Mouse (Mus musculus): Measurements from ENCODE around the gene Rab40c. TPM values are rescaled to one million over a fixed set of nuclear protein-coding genes. Genes with fewer than 3 reads are reported as not detected.

The Rab40c gene
- total and polyA plus RNA-seq, 2 experiments = 6.1 to 24.1 TPM

DNA sequence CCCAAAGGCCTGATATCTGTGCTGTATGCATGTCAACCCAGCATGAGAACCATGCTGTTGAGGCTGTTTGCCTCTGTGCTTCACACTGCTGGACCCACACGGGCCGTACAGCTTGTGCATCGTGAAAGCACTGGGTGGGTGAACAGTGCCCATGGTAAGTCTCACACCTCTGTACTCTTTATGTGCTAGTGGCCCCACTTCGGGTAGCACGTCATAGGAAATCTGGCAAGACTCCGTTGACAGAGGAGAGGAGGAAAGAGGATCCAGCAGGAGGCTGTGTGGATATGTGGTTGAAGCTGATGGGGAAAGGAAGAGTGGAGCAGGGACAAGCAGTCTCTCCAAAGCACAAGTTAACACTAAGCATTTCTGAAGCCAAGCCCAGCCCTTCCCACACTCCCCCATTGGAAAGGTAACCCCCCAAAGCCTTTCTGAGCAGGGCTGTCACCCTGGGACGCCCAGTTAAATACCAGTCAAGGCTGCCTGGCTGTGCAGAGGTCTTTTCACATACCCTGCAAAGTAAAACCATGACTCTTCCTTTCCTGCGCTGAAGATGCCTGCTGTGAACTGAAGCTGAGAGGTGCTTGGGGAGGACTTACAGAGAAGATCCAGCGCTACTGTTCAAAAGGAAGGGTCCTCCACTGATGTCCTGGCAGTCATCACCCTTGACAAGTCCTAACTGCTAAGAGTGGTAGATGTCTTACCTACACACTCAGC is 1.3 kb downstream of the Rab40c start:
- Histone ChIP-seq H3K36me3 (ENCODE audit: control insufficient read depth, insufficient read depth, low read length) (no peaks in the 10 kb centered on the region), H3K4me1 (ENCODE audit: control insufficient read depth, insufficient read depth, low read length) (peaks cover 26% of the 10 kb centered on the region), H3K27me3 (ENCODE audit: control insufficient read depth, insufficient read depth, low read length) (no peaks in the 10 kb centered on the region), H3K27ac (replicated peaks; ENCODE audit: insufficient read depth, low read depth, low read length) (no peak overlapping the region), H3K79me2 (ENCODE audit: control insufficient read depth, insufficient read depth, low read length) (peaks cover 29% of the 10 kb centered on the region), H3K4me3 (ENCODE audit: insufficient read depth, low read depth, low read length) (peak overlapping the region; percentile 98), H3K9ac (ENCODE audit: low read depth, low read length) (peak overlapping the region; percentile 85)
- WGBS = 82% methylated on average over 9 of the region's 9 CpGs
- TF ChIP-seq POLR2A (IDR thresholded peaks at IDR 0.05; ENCODE audit: extremely low read depth, insufficient read depth, low read length) (no peak), CTCF (IDR thresholded peaks at IDR 0.05; ENCODE audit: low read depth, low read length) (no peak)
- no peak for DNase-seq (ENCODE audit: extremely low read depth, low read depth, low spot score)

DNA sequence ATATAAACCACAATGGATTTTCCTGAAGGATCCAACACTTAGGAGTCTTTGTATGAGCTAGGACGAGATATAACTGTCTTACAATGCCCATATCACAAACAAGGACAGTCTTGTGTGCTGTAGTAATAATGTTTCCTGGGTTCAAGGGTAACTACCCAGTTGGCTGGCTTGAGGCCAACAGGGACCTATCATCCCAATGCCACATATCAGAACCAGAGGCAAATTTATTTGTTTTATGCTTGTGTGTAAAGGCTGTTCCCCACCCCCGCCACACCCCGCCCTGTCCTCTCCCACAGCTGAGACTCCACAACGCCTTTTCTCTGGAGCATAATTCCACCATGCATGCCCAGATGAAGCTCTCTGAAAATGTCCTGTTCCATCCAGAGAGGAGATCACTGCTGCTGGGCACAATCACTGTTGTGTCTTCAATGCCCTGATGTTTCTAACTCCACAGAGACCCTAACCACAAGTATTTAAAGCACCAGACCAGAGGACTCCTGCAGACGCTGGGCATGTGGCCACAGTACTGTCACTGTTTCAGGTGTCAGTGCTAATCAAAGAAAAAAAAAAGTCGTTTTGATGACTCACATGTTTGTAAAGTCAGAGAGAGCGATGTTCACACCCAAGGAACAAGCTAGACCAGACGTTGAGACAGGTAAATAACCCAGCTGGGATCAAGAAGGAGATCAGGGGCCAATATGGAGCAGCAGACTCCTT is 2.4 kb downstream of the Rab40c start:
- Histone ChIP-seq H3K4me1 (ENCODE audit: control insufficient read depth, insufficient read depth, low read length) (peaks cover 27% of the 10 kb centered on the region), H3K4me3 (ENCODE audit: insufficient read depth, low read depth, low read length) (no peak overlapping the region), H3K27me3 (ENCODE audit: control insufficient read depth, insufficient read depth, low read length) (no peaks in the 10 kb centered on the region), H3K27ac (replicated peaks; ENCODE audit: insufficient read depth, low read depth, low read length) (no peak overlapping the region), H3K79me2 (ENCODE audit: control insufficient read depth, insufficient read depth, low read length) (peaks cover 29% of the 10 kb centered on the region), H3K36me3 (ENCODE audit: control insufficient read depth, insufficient read depth, low read length) (no peaks in the 10 kb centered on the region), H3K9ac (ENCODE audit: low read depth, low read length) (no peak overlapping the region)
- 45% methylated on average over 8 of the region's 8 CpGs for WGBS
- no peak for DNase-seq (ENCODE audit: extremely low read depth, low read depth, low spot score)
- TF ChIP-seq CTCF (IDR thresholded peaks at IDR 0.05; ENCODE audit: low read depth, low read length) (no peak), POLR2A (IDR thresholded peaks at IDR 0.05; ENCODE audit: extremely low read depth, insufficient read depth, low read length) (no peak)

DNA sequence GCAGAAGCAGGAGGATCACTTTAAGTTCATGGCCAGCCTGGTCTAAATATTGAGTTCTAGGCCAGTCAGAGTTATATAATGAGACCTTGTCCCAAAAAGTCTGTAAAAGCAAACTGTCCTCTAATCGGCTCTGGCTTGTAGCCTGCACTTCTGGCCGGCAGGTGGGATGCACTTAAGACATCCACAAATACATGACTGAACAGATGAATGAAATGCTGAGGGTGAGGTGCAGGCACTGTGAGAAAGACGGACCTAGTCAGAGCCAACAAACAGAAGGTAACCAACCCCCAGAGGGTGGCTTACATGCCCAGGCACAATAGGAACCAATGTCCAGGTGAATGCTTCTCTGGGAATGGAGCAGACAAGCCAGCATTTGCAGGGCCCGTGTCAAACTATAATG is 5.2 kb downstream of the Rab40c start:
- DNase-seq (ENCODE audit: extremely low read depth, low read depth, low spot score) = no peak
- Histone ChIP-seq H3K36me3 (ENCODE audit: control insufficient read depth, insufficient read depth, low read length) (no peaks in the 10 kb centered on the region), H3K4me1 (ENCODE audit: control insufficient read depth, insufficient read depth, low read length) (peaks cover 30% of the 10 kb centered on the region), H3K27me3 (ENCODE audit: control insufficient read depth, insufficient read depth, low read length) (no peaks in the 10 kb centered on the region), H3K4me3 (ENCODE audit: insufficient read depth, low read depth, low read length) (no peak overlapping the region), H3K27ac (replicated peaks; ENCODE audit: insufficient read depth, low read depth, low read length) (peak overlapping the region; percentile 11), H3K9ac (ENCODE audit: low read depth, low read length) (no peak overlapping the region), H3K79me2 (ENCODE audit: control insufficient read depth, insufficient read depth, low read length) (peaks cover 42% of the 10 kb centered on the region)
- WGBS = 26% methylated on average over 4 of the region's 4 CpGs
- no peak for TF ChIP-seq CTCF (IDR thresholded peaks at IDR 0.05; ENCODE audit: low read depth, low read length)
- TF ChIP-seq POLR2A (IDR thresholded peaks at IDR 0.05; ENCODE audit: extremely low read depth, insufficient read depth, low read length) = no peak

DNA sequence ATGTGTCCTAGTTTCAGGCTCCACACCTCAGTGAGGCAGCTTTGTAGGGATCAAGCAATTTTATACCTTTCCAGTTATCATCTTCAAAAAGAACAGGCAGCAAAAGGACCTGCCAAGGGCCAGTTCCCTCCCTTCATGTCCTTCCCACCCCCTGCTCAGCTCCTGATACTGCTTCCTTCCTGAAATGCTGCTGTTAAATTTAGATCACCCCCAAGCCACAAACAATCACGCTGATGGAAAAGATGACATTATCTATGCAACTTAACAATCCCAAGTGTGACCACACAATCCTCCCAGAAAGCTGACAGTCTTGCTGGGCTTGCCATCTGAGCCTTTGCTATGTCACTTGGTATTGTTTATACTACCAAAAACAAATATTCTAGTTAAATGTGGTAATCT is 5.7 kb downstream of the Rab40c start:
- peaks cover 40% of the 10 kb centered on the region for H3K79me2 ChIP-seq (ENCODE audit: control insufficient read depth, insufficient read depth, low read length)
- 45% methylated on average over 1 of the region's 1 CpGs for WGBS
- no peaks in the 10 kb centered on the region for H3K27me3 ChIP-seq (ENCODE audit: control insufficient read depth, insufficient read depth, low read length)
- TF ChIP-seq POLR2A (IDR thresholded peaks at IDR 0.05; ENCODE audit: extremely low read depth, insufficient read depth, low read length) (no peak), CTCF (IDR thresholded peaks at IDR 0.05; ENCODE audit: low read depth, low read length) (no peak)
- peaks cover 30% of the 10 kb centered on the region for H3K4me1 ChIP-seq (ENCODE audit: control insufficient read depth, insufficient read depth, low read length)
- no peak overlapping the region for H3K9ac ChIP-seq (ENCODE audit: low read depth, low read length)
- no peaks in the 10 kb centered on the region for H3K36me3 ChIP-seq (ENCODE audit: control insufficient read depth, insufficient read depth, low read length)
- no peak for DNase-seq (ENCODE audit: extremely low read depth, low read depth, low spot score)
- no peak overlapping the region for H3K4me3 ChIP-seq (ENCODE audit: insufficient read depth, low read depth, low read length)
- H3K27ac ChIP-seq (replicated peaks; ENCODE audit: insufficient read depth, low read depth, low read length) = peak overlapping the region; percentile 56

DNA sequence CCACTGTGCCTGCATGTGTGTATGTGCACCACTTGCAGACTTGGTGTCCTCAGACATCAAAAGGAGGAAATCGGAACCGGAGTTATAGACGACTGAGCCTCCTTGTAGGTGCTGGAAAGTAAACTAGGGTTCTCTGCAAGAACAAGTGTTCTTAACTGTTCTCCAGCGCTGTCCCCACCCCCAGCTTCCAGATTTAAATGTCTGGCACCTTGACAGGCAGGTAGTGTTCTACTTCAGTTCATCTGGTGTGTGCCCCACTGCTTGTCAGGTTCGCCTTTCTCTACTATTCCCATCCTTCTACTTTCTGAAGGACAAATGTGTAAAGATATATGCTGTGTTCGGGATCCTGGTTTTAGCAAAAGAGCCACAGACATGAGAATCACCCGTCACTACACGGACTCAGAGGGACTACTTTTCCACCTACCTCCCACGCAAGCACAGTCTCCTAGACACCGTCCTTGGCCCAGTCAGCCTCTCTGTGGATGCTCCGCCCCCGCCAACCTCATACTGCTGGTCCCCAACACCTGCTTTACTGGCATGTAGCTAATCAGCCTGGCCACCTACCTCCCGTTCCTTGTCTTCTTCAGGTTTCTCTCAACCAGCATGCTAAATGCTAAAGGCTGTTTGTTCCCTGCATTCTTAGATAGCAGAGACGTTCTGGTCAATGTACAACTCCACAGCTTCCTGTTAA is 6.2 kb downstream of the Rab40c start:
- Histone ChIP-seq H3K27ac (replicated peaks; ENCODE audit: insufficient read depth, low read depth, low read length) (peak overlapping the region; percentile 56), H3K9ac (ENCODE audit: low read depth, low read length) (no peak overlapping the region), H3K4me1 (ENCODE audit: control insufficient read depth, insufficient read depth, low read length) (peaks cover 25% of the 10 kb centered on the region), H3K79me2 (ENCODE audit: control insufficient read depth, insufficient read depth, low read length) (peaks cover 35% of the 10 kb centered on the region), H3K4me3 (ENCODE audit: insufficient read depth, low read depth, low read length) (no peak overlapping the region), H3K27me3 (ENCODE audit: control insufficient read depth, insufficient read depth, low read length) (no peaks in the 10 kb centered on the region), H3K36me3 (ENCODE audit: control insufficient read depth, insufficient read depth, low read length) (no peaks in the 10 kb centered on the region)
- no peak for TF ChIP-seq POLR2A (IDR thresholded peaks at IDR 0.05; ENCODE audit: extremely low read depth, insufficient read depth, low read length)
- no peak for TF ChIP-seq CTCF (IDR thresholded peaks at IDR 0.05; ENCODE audit: low read depth, low read length)
- 50% methylated on average over 14 of the region's 14 CpGs for WGBS
- DNase-seq (ENCODE audit: extremely low read depth, low read depth, low spot score) = no peak

Measured in liver, adult 2 months (tissue).